Mouse (Mus musculus): ENCODE results near the gene Ssbp4.

Gene Ssbp4

GRCm38 (mm10) chr8:70607603-70607897 is 1.1 kb downstream of the Ssbp4 start:
- no peak for ATAC-seq (ENCODE audit: low TSS enrichment)

- ATAC-seq (ENCODE audit: low TSS enrichment): no peak
These were observed 1.7 kb downstream of the Ssbp4 start for GRCm38 (mm10) chr8:70606780-70607602.

GRCm38 (mm10) chr8:70605871-70606779 is 2.5 kb downstream of the Ssbp4 start:
- no peak for ATAC-seq (ENCODE audit: low TSS enrichment)

- ATAC-seq (ENCODE audit: low TSS enrichment): no peak
These were observed 4.1 kb downstream of the Ssbp4 start for GRCm38 (mm10) chr8:70604558-70604957.

- ATAC-seq (ENCODE audit: low TSS enrichment): no peak
These were observed 6.4 kb downstream of the Ssbp4 start for GRCm38 (mm10) chr8:70602139-70602811.

GRCm38 (mm10) chr8:70601271-70601649 is 7.4 kb downstream of the Ssbp4 start:
- peak; percentile 42 for ATAC-seq (ENCODE audit: low TSS enrichment)

GRCm38 (mm10) chr8:70600473-70601270 is 8.0 kb downstream of the Ssbp4 start:
- ATAC-seq (ENCODE audit: low TSS enrichment): no peak

- no peak for ATAC-seq (ENCODE audit: low TSS enrichment)
These were observed 9.0 kb downstream of the Ssbp4 start for GRCm38 (mm10) chr8:70599507-70600290.

- peak; percentile 1; the same call in 1 of the 2 replicates for ATAC-seq (ENCODE audit: low TSS enrichment)
These were observed 9.9 kb downstream of the Ssbp4 start for GRCm38 (mm10) chr8:70598722-70599121.

- ATAC-seq (ENCODE audit: low TSS enrichment): peak; percentile 64
These were observed 10.4 kb downstream of the Ssbp4 start for GRCm38 (mm10) chr8:70598283-70598682.

GRCm38 (mm10) chr8:70597417-70598272 is 11.0 kb downstream of the Ssbp4 start:
- ATAC-seq (ENCODE audit: low TSS enrichment): no peak

GRCm38 (mm10) chr8:70596775-70597416 is 11.8 kb downstream of the Ssbp4 start:
- ATAC-seq (ENCODE audit: low TSS enrichment): no peak

- no peak for ATAC-seq (ENCODE audit: low TSS enrichment)
These were observed 12.5 kb downstream of the Ssbp4 start for GRCm38 (mm10) chr8:70596216-70596615.

- ATAC-seq (ENCODE audit: low TSS enrichment): no peak
These were observed 12.9 kb downstream of the Ssbp4 start for GRCm38 (mm10) chr8:70595811-70596210.

- 0 out of 2 replicates have a peak, but pooled peaks have one; percentile 3 for ATAC-seq (ENCODE audit: low TSS enrichment)
These were observed 13.8 kb downstream of the Ssbp4 start for GRCm38 (mm10) chr8:70594621-70595564.

GRCm38 (mm10) chr8:70593961-70594609 is 14.6 kb downstream of the Ssbp4 start, which contains the start of gene Isyna1:
Gene Isyna1 (plus strand): TSS chr8:70594373.
- ATAC-seq (ENCODE audit: low TSS enrichment): peak; percentile 42

- ATAC-seq (ENCODE audit: low TSS enrichment): no peak
These were observed 15.5 kb downstream of the Ssbp4 start for GRCm38 (mm10) chr8:70593173-70593572.

Data from frontal cortex, adult (tissue).